Mouse (Mus musculus) mouse trophoblast stem cell (cell line): ENCODE results near the gene Sult2b1.

Experiments
- in situ Hi-C, 2 experiments: fragments of 300-500 bp; cut with MseI, MboI; formaldehyde crosslinking; loops; 2 replicates in 1 of 2; 3 replicates in 1 of 2; pipeline ENCODE4 v1.15.1; 2025

Gene Sult2b1

DNA sequence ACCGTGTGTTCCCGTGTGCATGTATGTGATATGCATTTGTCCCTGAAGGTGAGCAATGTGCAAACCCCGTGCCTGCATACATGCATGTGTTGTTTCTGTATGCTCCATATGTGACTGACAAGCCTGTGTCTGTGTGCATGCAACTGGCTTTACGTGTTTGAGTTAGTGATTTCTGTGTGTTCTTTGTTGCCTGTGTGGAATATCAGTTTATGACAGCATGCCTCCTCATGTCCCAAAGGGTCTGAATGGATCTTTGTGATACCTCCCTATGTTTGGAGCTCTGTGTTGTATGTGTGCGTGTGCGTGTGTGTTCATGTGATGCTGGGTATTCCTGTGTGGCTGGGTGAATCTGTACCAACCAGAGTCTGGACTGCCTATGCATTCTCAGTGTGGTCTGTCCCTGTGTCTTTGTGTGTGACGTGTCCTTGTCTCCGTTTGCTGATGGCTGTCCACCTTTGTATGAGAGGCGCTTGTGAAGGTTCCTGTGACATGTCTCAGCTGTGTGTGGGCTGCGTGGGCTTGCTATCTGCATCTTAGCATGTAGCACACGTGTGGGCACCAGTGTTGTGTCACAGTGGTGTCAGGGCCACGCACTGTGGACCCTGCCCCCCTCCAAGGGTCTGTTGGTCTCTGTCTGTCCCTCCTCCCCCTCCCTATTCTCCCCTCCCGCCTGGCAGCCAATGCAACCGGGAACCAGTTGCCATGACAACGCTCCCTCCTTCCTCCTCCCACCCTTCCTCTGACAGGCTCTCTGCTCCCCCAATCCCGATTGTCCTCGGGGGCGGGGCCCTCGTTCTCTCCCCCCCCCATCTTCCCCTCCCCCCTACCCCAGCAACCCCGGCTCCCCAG, at the start of gene Sult2b1:
Gene Sult2b1 (minus strand): TSS at position 146 of the 849 bp plus-strand sequence.
- in situ Hi-C loops, result no loop called here

DNA sequence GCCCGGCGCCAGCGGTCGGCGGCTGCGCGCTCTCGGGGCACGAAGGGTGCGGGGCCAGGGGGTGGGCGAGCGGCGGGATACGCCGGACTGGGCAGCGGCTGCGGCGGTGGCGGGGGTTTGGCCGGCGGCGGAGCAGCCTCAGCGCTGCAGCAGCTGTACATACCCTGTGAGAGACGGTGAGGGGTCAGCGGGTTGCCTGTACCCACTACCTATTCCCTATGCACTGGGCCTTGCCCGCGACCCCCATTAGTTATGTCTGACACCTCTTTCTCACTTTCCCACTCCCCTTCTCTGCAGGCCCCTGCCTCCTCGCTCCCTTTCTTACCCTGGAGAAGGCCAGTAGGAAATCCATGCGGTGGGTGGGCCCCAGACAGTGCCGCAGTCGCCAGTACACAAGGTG, 49.5 kb upstream of the Sult2b1 start:
- in situ Hi-C loops, result no loop called here

DNA sequence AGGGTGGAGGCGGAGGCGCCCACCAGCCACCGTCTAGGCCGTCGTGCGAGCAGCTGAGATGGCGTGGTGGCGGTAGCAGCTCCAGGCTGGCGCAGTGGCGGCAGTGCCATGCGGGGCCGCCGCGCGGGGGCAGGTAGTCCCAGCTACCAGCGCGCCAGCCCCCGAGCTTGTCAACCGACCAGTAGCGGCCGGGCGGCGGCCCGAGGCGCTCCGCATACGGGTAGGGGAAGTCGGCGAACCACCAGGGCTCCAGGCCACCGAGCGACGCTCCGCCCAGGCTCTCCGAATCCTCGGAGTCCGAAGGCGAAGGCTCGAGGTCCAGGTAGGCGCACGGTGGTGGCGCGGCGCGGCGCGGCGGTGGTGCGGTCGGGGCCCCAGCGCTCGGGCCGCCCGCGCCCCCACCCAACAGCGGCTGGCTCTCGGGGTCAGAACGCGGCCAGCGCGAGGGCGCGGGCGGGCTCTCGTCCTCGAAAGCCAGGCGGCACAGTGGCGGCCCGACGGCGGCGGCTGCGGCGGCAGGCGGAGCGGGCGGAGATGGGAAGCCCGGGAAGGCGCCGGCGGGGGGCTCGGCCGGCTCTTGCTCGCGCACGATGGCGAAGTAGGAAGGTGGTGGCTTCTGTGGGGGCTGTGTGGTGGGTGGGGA, 48.8 kb upstream of the Sult2b1 start:
- in situ Hi-C loops, result no loop called here

DNA sequence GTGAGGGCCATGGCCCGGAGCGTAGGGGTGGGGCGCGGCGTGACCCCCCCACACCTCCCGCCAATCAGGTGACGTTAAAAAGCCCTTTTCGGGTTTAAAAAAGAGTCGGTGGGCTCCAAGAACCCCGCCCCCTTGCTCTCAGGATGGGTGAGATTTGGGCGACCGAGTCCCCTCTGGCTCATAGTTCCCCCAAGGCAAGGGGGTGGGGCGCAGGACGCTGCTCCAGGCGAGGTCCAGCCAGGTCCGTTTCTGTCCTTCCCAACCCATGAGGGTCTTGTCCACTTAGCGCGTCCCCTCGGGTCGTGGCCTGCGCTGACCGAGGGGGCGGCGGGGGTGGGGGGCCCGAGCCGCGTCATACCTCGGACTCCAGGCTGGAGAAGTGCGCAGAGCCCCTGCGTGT, 48.0 kb upstream of the Sult2b1 start:
- in situ Hi-C loops, result no loop called here

DNA sequence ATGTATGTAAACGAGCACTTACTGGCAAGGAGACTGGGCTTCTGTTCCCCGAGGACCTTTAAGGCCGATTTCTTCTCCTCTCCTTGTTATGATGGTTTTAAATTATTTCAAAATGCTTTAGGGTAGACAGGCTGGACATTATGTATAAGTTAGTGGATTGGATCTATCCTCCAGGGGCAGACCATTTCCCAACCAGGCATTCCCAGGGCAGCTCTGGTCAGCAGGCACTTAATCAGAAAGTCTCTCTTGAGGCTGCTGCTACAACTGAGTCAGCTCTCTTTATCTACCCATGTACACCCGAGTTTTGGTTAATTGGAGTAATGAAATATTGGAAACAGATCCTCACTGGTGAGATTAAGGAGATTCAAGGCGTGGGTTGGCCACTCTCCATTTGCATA, 46.7 kb upstream of the Sult2b1 start:
- in situ Hi-C loops, result no loop called here

DNA sequence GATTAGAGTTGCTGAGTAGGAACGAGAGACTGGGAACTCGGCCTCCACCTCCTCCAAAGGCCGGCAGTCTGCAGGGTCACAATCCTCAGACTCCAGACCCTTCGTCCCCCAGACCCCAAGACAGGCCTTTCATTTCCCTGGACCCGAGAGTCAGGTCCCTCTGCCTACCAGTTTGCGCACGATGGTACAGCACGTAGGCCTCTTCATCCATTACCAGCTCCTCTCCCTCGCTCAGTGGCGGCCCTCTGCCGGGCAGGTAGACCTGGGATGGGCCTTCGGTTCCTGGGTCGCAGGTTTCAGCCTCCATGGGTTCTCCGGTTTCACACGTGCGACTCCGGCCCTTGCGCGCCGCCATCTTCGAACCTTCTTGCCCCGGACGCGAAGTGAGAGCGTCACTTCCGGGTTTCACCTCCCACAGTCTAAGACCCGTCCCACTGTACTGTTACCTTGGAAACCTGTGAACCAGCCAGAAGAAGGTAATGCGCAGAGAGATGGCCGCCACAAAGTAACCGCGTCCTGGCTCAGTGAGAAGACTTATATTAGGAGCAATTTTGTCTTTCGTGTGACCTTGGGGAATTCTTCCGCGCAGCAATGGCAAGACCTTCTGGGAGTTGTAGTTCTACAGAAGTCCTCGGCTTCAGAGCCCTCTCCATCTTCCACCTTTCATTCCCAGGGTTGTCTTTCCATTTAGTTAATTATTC, 46.1 kb upstream of the Sult2b1 start, which contains the start of gene Grwd1:
Gene Grwd1 (minus strand): TSS at position 518 of the 701 bp plus-strand sequence.
- in situ Hi-C loops, result no loop called here

DNA sequence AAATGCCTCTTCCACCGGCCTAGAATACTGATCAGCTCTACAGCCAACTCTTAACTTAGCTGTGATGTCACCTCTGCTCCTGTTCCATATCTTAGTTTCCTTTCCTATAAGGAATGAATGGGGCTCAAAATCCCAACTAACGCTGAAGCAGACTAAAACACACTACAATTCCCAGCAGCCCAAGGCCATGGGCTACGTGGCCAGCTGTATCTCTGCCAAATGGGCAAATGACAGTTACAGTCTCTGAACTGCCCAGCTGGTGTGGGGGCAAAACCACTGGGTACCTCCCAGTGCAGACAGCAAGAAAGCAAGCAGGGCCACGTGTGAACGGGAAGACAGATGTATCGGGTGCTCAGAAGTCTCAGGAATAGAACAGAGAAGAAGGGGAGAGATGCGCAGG, 42.2 kb upstream of the Sult2b1 start:
- in situ Hi-C loops, result no loop called here

DNA sequence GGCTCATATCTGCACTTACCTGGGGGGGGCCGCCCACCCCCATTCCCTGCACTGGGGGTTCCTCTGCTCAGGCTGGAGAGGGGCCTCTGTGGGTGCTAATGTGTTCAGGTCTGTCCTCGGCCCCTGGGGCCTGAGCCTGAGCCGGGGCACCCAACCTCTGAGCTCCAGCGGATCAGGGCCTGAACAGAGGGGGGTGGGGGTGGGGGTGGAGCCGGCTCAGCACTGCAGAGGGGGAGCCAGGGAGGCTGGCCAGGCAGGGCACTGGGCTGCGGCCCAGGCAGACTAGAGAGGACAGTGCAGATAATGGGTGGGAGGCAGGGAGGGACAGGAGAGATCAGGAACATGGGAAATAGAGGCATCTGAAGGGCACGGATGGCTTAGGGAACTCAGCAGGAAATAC, 40.1 kb upstream of the Sult2b1 start, which contains the start of gene Kcnj14:
Gene Kcnj14 (minus strand): TSS at position 185 of the 400 bp plus-strand sequence.
- in situ Hi-C loops, result no loop called here

DNA sequence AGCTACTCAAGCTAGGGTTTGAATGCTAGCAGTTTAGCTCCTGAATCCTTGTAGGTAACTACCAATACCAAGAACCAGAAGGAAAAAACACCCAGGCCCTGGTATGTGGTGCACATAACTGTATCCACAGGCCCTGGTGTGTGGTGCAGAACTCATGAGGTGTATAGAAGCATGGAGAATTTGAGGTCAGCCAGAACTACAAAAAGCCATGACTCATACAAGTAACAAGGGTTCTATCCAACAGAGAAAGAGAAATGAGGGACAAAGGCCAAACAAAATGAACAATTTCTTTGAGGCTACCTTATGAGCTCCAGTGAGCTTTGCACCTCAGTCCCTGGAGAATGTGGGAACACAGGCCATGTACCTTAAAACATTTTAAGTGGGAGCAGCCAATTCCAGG, 36.4 kb upstream of the Sult2b1 start:
- in situ Hi-C loops, result no loop called here

DNA sequence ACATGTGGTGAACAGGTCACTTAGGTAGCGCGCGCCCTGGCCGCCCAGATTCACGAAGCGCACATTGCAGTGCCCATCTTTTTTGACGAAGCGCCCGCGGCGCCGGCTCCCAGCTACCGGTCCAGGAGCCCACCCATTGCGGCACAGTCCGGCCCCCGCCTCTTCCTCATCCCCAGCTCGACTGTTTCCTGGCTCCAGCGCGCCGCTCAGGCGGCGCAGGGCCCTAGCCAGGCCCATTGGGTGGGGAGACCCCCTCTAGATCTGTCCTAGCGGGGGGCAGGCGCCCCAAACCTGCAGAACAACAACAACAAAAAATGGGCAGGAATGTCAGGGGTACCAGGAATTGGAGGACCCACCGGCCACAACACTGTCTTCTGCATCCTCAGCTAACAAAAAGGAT, 35.4 kb upstream of the Sult2b1 start:
- in situ Hi-C loops, result no loop called here

DNA sequence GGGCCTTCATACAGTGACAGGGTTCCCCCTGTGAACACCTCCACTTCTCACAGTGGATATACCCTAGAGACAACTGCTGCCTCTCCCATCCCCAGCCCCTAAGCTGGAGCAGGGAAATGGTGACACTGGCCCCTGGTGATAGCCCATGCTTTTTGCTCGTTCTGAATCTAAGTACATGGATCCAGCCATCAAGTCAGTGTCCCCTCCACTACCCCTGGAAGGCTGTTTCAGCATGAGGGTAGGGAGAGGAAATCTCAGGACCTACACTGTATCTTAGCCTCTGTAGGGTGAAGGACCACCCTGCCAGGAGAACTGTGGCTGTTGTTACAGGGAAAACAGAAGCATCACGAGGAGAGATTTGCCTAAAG, 31.5 kb upstream of the Sult2b1 start:
- in situ Hi-C loops, result no loop called here

DNA sequence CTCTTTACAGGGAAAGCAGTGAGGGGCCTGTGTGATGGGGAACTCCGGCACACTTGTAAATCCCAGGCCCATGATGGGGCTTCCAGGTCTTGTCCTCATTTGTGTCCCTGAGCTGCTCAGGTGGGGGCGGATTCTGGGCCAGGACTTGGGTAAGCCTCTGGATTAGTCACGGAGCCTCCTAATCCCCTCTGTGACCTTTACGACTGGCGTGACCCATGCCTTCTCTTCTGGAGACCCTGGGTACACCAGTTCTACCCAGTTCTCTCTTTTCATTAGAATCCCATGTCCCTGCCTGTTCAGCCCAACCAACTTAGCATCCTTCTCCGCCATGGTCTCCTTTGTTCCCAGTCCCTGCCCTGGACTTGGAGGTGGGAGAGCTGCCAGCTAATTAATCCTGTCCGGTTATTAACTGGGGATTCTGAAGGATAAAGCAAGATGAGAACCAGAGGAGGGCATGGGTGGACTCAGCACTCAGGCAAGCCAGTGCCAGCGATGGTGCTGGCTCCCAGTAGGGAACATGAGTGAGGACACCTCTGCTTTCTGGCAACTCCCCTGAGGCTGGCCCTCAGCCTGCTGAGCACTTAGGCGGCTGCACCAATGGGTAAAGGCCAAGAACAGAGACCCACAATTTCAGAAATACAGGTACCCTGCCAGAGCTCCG, 31.0 kb upstream of the Sult2b1 start:
- in situ Hi-C loops, result no loop called here

DNA sequence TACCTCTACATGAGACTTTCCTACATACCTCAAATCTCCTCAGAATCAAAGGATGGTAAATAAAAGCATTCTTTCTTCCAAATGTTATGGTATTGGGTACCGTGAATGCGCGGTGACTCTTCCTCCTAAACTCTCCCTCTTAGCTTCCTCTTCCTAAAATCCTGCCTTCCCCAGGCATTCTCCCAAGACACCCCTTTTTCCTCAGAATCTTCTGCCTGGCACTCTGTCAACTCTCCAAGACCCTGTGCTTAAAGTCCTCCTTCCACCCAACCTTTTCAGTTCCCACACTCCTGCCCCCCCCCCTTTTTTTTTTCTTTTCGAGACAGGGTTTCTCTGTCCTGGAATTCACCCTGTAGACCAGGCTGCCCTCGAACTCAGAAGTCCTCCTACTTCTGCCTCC, 30.4 kb upstream of the Sult2b1 start:
- in situ Hi-C loops, result no loop called here

DNA sequence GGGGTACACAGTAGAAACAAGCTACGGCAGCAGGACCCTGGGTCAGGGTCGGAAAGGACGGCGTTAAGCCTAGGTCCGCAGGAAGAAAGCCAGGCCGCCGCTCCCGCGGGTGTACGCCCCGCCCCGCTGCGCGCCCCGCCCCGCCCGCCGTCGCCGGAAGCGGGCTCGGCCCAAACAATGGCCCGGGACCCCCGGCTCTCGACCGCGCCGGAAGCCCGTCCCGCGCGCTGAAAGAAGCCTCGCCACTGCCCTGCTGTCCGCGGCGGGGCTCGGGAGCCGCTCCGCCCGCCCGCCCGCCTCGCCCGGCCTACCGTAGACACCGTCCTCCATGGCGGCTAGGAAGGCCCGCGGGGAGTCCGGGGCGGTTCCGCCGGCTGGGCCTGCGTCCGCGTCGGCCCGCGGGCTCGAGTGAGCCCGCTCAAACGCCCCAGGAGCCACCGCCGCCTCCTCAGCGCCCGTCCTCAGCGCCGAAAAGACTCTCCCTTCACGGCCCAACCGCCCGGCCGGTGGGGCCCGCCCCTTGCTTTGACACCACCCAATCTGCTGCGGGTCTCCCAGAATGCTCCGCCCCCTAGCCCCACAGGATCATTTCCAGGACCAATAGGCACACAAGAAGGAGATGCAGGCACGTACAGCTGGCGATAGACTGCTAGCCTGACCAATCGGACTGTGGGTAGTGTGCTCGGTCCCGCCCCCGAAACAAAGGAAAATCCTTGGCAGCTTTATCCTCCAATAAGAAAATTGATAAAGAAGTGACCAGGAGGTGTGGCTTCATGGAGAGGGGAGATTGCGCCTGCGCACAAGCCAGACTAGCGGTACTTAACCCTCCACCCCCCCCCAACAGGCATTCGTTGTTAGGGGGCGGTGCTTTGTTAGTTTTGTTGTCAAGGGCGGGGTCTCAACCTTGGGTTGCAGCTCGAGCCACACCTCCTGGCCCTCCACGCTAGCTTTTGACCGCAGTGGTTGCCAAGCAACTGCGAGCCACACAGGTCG, 29.6 kb upstream of the Sult2b1 start, which contains the start of gene Cyth2:
Gene Cyth2 (minus strand): TSS at position 795 of the 993 bp plus-strand sequence.
- in situ Hi-C loops, result no loop called here

DNA sequence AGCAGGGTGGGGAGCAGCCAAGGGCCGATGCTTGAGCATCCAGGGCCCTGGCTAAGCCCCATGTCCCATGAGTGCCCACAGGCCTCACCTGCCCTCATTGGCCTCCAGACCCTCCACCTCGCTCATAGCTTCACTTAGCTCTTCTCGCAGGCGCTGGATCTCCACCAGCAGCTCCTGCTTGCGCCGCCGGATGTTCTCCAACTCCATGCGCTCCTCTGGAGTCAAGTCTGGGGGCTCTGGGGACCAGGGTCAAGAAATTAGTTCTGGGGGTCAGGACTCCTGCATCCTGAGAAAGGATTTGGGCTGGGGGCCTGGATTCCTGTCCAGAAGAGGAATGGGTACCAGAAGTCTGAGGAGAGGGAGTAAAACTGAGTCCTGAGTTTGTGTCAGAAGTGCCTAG, 28.5 kb upstream of the Sult2b1 start:
- in situ Hi-C loops, result no loop called here

DNA sequence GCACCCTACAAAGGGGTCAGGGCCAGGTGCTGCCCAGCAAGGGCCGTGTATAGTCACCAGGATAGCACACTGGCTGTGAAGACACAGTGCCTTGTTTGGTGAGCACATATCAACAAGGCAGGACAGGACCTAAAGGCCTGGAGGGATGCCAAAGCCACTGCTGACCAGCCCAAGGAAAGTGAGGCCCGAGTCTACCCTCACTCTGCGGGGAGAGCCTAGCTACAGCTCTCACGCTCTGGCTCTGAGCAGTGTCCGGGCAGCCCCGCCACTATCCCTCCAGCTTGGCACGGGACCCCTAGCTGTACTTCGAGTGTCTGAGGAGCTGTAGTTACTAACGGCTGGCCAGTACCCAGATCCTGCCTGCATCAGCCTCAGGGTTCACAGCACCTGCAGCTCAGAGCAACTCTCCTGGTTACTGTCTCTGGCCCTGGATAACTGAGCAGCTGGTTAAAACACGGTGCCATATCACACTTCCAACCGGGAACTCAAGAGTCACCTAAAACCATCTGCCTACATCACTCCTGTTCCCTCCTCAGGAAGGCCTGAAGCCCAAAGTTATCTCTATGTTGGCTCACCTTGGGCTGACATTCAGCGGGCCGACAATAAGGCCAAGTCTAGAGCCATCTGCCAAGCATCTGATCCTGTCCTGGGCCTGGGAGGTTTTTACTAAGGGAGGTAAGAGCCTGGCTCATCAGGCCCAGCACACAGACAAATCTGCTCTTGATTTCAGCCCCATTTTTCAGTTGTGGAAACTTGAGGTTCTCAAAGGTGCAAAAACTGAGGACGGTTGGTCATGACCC, 25.0 kb upstream of the Sult2b1 start:
- in situ Hi-C loops, result loop anchor here in 1 of 2 experiments (5.0 kb wide), 1 partner anchor 72 kb away; no protein-coding TSS in a partner anchor

DNA sequence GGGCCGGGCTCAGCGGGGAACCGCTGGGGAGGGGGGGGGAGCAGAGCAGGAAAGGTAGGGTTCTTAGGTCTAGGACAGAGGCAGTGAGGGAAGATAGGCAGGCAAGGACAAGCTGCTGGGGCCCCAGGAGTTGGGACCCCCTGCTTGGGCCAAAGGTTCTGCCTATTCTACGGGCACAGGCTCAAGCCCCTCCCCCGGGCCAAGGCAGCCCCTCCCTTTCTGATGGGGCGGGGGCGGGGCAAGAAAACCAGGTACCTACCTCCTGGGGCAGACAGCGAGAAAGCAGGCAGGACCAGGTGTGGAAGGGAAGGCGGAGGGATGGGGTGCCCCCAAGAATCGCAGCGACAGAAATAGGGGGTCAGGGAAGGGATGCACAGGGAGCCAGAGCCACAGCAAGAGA, 24.0 kb upstream of the Sult2b1 start:
- in situ Hi-C loops, result loop anchor here in 1 of 2 experiments (5.0 kb wide), 1 partner anchor 71 kb away; no protein-coding TSS in a partner anchor

DNA sequence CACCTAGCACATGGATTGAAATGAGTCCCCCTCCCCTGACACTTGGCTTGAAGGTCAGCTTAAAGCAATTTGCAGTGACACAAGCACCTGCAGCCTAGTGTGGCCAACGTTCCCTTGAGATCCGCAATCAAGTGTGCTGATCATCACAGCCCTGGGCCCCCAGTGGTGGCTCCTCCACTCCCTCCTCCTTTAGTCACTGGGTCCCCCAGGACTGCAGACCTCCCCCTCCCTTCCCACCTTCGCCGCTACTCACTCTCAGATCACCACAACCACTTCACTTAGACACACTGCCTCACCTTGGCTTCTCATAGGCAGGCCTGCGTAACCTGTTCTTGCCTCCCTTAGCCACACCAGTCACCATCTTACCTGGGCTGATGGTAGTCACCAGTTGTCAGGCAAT, 21.5 kb upstream of the Sult2b1 start:
- in situ Hi-C loops, result loop anchor here in 1 of 2 experiments (5.0 kb wide), 1 partner anchor 69 kb away; no protein-coding TSS in a partner anchor

DNA sequence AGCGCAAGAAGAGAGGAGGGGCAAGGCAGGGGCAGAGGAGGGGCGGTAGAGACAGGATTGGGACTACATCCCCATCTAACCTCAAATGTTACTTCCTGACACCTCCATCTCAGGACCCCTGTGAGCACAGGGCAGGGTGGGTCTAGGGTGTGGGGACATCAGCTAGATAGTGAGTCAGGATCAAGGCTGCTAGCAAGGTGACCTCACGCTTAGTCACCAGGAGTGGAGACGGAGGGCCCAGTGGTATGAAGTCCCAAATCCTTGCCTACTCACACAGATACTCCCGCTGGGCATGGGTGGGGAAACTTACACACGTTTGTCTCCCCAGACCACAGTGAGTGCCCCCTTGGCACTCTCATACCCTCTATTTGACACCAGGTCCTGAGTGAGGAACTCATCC, 18.1 kb upstream of the Sult2b1 start:
- in situ Hi-C loops, result loop anchor here in 1 of 2 experiments (5.0 kb wide), 1 partner anchor 65 kb away; no protein-coding TSS in a partner anchor
